Mouse (Mus musculus) ES-E14 (cell line): Measurements from ENCODE around the gene Nr1h4.

Source experiments
- CHD2 ChIP-seq: IDR thresholded peaks from 2 replicates; pipeline ENCODE4 v1.6.1; 2014; ENCODE audit warnings: mild to moderate bottlenecking, low read depth, low read length, inconsistent platforms
- HCFC1 ChIP-seq: IDR thresholded peaks from 2 replicates; pipeline ENCODE4 v1.6.1; 2012; ENCODE audit warnings: low read length, inconsistent platforms, borderline replicate concordance; ENCODE audit not compliant: insufficient read depth
- ZNF384 ChIP-seq: IDR thresholded peaks from 2 replicates; pipeline ENCODE4 v1.6.1; 2012; ENCODE audit warnings: low read depth, low read length, inconsistent platforms

- TF ChIP-seq HCFC1 (no peak), CHD2 (no peak), ZNF384 (no peak)
These were observed at the start of gene Nr1h4 for GRCm38 (mm10) chr10:89532929-89533727.
